Mouse (Mus musculus) olfactory bulb, adult 2 months (tissue): ENCODE measurements around the gene Srsf3. TPM values are rescaled to one million over a fixed set of nuclear protein-coding genes. Genes with fewer than 3 reads are reported as not detected.
"Not testable (repeated sequence)": the region's sequence is repeated elsewhere in the genome, so short reads cannot be mapped to it uniquely, and the experiment has no call there.

Source experiments
- H3K27ac ChIP-seq: fragments of 200-500 bp; 2 replicates; pipeline ENCODE4 v1.5.1; 2012; ENCODE audit warnings: low read depth, low read length; ENCODE audit not compliant: insufficient read depth
- H3K4me1 ChIP-seq: fragments of 200-500 bp; 2 replicates; pipeline ENCODE4 v1.6.1; 2012; ENCODE audit warnings: low read length; ENCODE audit not compliant: control insufficient read depth, insufficient read depth
- H3K4me3 ChIP-seq: fragments of 200-500 bp; 2 replicates; pipeline ENCODE4 v1.5.1; 2012; ENCODE audit warnings: mild to moderate bottlenecking, low read depth, low read length, moderate library complexity; ENCODE audit not compliant: insufficient read depth
- CTCF ChIP-seq: fragments of 200-500 bp; IDR thresholded peaks from 2 replicates; pipeline ENCODE4 v1.5.1; 2012; ENCODE audit warnings: low read depth, mild to moderate bottlenecking, low read length, moderate library complexity; ENCODE audit not compliant: insufficient read depth
- POLR2A ChIP-seq: fragments of 200-500 bp; IDR thresholded peaks from 2 replicates; pipeline ENCODE4 v1.6.1; 2012; ENCODE audit warnings: mild to moderate bottlenecking, low read depth, low read length, moderate library complexity; ENCODE audit not compliant: insufficient read depth
- WGBS: fragments of 180-500 bp; shearing (Covaris S2); methylation state at CpG from one replicate; pipeline ENCODE4 v1.1.7; 2018; 5-methylcytosine and 5-hydroxymethylcytosine counted together
- polyA plus RNA-seq: library from polyadenylated mRNA; stranded (reverse); fragments of >200 nt; gene quantifications from 2 replicates; pipeline ENCODE4 v1.2.4, GENCODE M21; 2012; ENCODE audit warnings: low replicate concordance; ENCODE audit not compliant: missing spikeins, insufficient read depth, insufficient read length

Srsf3 gene
- polyA plus RNA-seq, 1 experiment: 350 TPM

DNA sequence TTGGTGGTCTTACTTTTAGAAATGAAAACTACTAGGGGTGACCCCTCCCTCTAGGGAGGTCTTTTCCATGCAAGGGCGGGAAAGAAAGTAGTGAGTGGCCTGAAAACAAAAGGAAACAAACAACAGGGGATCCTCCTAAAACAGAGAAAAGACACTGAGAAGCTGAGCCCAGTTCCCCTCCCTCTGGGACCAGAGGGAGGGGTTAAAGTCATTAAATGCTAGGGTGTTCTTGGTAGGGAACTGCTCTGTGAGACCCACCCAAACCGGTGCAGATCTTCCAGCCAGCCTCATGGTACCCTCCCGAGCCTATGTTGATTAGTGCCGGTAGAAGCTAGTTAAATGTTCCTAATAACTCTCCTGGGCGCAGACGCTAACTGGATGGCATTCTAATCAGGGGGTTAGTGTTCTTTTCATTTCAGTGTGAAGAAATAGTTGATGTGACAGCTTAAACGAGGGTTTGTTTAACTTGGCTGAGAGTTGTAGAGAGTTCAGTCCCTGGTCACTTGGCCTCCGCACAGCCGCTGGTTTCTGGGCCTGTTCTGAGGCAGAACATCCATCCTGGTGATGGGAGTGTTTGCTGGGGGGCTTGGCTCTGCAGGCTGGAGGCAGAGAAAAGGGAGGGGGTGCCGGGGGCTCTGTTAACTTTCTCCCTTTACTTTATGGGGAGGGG lies 7.4 kb upstream of the Srsf3 start:
- TF ChIP-seq POLR2A (no peak), CTCF (no peak)
- Histone ChIP-seq H3K27ac (no peak overlapping the region), H3K4me3 (no peak overlapping the region), H3K4me1 (peaks cover 14% of the 10 kb centered on the region)
- WGBS: 39% methylated on average over 10 of the region's 10 CpGs

DNA sequence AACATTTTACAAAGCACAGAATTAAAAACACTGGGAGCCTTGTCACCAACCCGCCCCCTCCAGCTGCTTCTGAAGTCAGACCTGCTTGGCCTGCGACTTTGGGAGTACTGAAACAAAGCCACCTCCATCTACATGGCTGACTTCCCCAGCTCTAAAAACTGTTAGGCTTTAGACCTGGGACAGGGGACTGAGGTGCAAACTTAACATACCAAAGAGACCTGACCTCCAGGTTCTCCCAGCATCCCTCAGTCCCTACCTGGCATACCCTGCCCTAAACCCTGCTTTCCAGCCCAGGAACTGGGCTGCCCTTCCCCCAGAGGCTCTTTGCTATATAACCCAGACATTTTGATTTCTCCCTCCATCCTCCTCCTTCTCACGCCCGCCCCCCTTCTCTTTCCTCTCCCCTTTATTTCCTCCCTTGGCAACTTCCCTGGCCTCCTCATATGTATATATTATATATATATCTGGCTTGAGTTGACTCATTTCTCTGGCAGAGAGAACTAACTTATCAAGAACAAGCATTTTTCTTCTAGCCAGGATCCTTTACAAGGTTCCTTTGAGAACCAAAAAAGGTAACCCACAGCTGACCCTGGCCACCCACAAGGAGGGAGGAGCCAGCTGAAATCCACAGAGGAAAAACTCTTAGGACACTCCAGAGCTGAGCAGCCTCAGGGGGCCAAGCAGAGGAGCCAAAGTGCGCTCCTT lies 5.6 kb upstream of the Srsf3 start:
- H3K27ac ChIP-seq: no peak overlapping the region
- no peak for TF ChIP-seq CTCF
- TF ChIP-seq POLR2A: no peak
- no peak overlapping the region for H3K4me3 ChIP-seq
- 59% methylated on average over 5 of the region's 5 CpGs for WGBS
- peaks cover 14% of the 10 kb centered on the region for H3K4me1 ChIP-seq

DNA sequence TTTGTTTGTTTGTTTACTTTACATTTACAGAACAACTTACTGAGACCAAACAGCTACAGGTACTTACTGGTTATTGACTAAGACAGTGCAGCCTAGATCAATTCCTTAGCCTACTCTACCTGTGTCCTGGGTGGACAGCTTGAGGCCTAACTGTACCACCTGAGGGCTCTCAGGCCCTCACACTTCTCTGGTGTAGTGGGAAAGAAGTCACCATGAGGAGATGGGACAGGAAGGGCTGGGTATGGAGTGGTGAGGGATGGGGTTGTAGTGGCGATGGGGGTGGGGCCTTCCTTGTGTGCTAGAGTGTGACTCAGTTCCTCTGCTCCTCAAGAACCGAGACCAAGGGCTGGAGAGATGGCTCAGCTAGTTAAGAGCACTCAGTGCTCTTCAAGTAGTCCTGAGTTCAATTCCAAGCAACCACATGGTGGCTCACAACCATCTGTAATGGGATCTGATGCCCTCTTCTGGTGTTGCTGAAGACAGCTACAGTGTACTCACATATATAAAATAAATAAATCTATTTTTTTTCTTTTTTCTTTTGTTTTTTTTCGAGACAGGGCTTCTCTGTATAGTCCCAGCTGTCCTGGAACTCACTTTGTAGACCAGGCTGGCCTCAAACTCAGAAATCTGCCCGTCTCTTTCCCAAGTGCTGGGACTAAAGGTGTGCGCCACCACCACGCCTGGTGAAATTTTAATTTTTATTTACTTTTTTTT lies 1.9 kb upstream of the Srsf3 start:
- H3K4me3 ChIP-seq: no peak overlapping the region
- TF ChIP-seq CTCF (no peak), POLR2A (no peak)
- H3K4me1 ChIP-seq: peaks cover 3% of the 10 kb centered on the region; the same call in 1 of the 2 replicates
- no peak overlapping the region for H3K27ac ChIP-seq
- 91% methylated on average over 6 of the region's 6 CpGs for WGBS

DNA sequence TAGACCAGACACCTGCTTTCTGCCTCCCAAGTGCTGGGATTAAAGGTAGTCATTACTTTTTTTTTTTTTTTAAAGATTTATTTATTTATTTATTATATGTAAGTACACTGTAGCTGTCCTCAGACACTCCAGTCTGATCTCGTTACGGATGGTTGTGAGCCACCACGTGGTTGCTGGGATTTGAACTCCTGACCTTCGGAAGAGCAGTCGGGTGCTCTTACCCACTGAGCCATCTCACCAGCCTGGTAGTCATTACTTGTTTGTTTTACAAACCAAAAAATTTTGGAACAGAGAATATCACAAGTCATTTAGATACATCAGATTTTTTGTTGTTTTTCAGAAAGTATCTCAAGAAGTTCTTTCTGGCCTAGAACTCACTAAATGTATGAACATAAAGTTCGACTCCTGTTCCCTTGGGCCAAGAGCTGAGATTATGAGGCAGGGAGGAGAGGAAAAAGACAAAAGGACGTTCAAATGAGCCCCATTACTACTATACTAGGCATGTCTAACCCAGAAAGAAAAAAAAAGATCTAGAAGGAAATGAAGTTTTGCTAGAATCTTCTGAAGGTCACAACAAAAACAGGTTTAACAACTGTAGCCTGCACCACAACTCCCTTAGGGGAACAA lies 1.2 kb upstream of the Srsf3 start:
- not testable (repeated sequence) for H3K4me1 ChIP-seq, H3K4me3 ChIP-seq, H3K27ac ChIP-seq
- 68% methylated on average over 7 of the region's 7 CpGs for WGBS

DNA sequence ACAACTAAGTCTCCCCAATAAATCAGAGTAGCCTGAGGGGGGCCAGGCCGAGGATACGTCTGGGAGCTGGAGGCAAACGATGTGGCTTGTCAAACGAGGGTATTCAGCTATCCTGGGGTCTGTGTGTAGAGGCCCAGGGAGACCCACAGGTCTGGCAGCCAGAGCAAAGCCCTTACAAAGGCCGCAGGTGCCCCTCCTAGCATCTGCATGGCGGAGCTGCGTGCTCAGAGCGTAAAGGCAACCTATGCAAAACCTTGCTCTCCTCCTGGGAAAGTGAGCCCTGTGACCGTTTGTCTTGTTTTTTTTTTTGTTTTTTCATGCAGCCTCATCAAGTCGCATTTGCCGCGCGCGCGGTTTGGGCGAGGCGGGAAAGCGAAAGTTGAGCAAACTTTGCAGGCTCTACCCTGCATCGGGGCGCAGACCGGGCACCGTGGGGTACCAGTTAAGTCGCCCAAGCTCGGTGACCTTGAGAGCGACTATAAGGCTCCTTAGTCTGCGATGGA lies 606 bp upstream of the Srsf3 start:
- peaks cover under 1% of the 10 kb centered on the region; the same call in 1 of the 2 replicates for H3K4me1 ChIP-seq
- H3K27ac ChIP-seq: peak overlapping the region; percentile 85
- WGBS: under 1% methylated on average over 26 of the region's 26 CpGs
- TF ChIP-seq POLR2A (no peak), CTCF (no peak)
- peak overlapping the region; percentile 63 for H3K4me3 ChIP-seq

DNA sequence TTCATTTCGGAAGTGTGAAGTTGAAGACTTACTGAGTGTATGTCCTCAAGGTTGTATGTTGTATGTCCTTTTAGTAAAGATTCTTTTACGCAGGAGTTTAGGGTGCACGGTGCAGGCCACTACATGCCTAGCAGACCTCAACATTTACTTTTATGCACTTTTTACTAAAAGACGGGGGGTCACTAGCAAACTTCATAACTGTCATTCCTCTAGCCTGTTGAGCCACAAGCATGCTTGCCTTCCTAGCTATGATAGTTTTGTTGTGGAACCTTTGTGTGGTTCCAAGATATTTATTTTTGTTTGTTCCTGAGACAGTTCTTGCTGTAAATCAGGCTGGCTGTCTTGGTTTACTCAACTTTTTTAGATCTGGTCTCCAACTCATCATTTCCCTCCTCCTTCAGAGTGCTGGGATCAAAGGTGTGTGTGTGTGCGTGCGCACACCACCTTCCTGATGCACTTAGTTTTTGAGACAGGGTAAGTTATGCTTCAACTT lies 1.2 kb downstream of the Srsf3 start:
- Histone ChIP-seq H3K4me3 (peak overlapping the region; percentile 53), H3K4me1 (peaks cover 4% of the 10 kb centered on the region; the same call in 1 of the 2 replicates), H3K27ac (no peak overlapping the region)
- no peak for TF ChIP-seq POLR2A
- no peak for TF ChIP-seq CTCF
- 0% methylated on average over 6 of the region's 6 CpGs for WGBS

DNA sequence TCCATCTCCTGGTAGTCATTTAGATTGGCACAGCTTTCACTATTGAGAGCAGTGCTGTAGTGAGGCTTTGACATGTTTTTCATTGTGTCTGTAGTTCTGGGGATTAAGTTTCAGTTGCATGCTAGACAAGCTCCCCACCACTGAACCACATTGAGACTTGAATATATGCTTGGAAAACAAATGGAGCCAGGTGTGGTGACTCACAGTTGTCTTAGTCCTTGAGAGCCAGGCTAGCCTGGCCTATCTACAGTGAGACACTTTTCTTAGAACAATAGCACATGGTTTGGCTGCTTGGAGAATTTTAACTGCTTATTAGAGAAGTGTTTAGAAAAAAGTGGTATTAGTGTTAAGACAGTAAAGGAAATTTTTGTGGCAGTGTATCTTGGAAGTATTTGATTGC lies 1.8 kb downstream of the Srsf3 start:
- Histone ChIP-seq H3K4me1 (peaks cover 5% of the 10 kb centered on the region), H3K4me3 (no peak overlapping the region), H3K27ac (no peak overlapping the region)
- TF ChIP-seq CTCF (no peak), POLR2A (no peak)

DNA sequence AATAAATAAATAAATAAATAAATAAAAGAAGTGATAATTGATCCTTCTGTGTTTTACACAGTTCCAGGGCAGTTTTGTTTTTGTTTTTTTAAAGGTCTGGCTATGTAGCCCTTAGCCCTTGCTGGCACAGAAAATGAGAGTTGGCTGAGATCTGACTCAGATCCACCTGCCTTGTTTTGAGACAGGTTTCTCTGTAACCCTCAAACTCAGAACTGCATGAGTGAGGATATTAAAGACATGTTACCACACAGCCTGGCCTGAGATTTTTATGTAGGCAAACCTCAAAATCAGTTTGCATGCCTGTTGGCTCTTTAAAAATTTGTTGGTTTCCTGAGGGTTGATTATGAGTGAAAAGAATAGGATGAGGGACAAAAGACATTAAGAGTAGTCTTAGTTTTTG lies 3.1 kb downstream of the Srsf3 start:
- Histone ChIP-seq H3K4me1 (peaks cover 9% of the 10 kb centered on the region), H3K27ac (no peak overlapping the region), H3K4me3 (no peak overlapping the region)
- TF ChIP-seq POLR2A (no peak), CTCF (no peak)
